Mouse (Mus musculus): Measurements from ENCODE around the gene Vmn2r9. TPM values are rescaled to one million over a fixed set of nuclear protein-coding genes. Genes with fewer than 3 reads are reported as not detected.
"Not testable (repeated sequence)": the region's sequence is repeated elsewhere in the genome, so short reads cannot be mapped to it uniquely, and the experiment has no call there.

The Vmn2r9 gene
- total RNA-seq (2022) = not detected

GRCm38 (mm10) chr5:108852501-108852900, at the start of gene Vmn2r9:
TSS of gene Vmn2r9 (minus strand) at chr5:108852601.
- not testable (repeated sequence) for DNase-seq (ENCODE audit: low spot score in 2 of 2)

- DNase-seq (ENCODE audit: low spot score in 2 of 2) = not testable (repeated sequence)
These were observed 14.3 kb upstream of the Vmn2r9 start for GRCm38 (mm10) chr5:108866746-108867145.

GRCm38 (mm10) chr5:108849466-108849865, 2.9 kb downstream of the Vmn2r9 start:
- no peak for DNase-seq (ENCODE audit: low spot score in 2 of 2)

GRCm38 (mm10) chr5:108836156-108836555, 16.2 kb downstream of the Vmn2r9 start:
- no peak for DNase-seq (ENCODE audit: low spot score in 2 of 2)

DNA sequence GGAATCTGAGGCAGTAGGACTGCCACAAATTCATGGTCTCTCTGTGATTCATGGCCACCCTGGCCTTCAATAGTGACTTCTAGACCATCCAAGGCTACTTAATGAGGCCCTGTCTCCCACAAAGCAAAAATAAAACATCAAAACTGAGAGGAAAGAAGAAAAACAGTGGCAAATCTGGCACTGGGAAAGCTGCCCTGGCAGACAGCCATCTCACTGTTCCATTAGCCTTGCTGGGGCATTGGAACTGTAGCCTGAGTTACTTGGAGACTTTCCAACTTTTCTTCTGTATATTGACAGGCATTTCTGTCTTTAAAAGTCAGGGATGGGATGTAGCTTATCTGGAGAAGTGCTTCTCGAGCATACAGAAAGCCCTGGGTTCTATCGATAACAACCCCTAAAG, 29.1 kb downstream of the Vmn2r9 start:
- DNase-seq (ENCODE audit: low spot score in 2 of 2) = no peak

- DNase-seq (ENCODE audit: low spot score in 2 of 2) = not testable (repeated sequence)
These were observed 43.7 kb downstream of the Vmn2r9 start, which contains the start of gene Vmn2r8 for GRCm38 (mm10) chr5:108808750-108809149. TSS of gene Vmn2r8 (minus strand) at chr5:108808850.

- no peak for DNase-seq (ENCODE audit: low spot score in 2 of 2)
These were observed 48.8 kb downstream of the Vmn2r9 start for GRCm38 (mm10) chr5:108803646-108804045.

- not testable (repeated sequence) for DNase-seq (ENCODE audit: low spot score in 2 of 2)
These were observed 57.1 kb downstream of the Vmn2r9 start, which contains the start of gene Tmed11 for GRCm38 (mm10) chr5:108795263-108795662. TSS of gene Tmed11 (minus strand) at chr5:108795363.

DNA sequence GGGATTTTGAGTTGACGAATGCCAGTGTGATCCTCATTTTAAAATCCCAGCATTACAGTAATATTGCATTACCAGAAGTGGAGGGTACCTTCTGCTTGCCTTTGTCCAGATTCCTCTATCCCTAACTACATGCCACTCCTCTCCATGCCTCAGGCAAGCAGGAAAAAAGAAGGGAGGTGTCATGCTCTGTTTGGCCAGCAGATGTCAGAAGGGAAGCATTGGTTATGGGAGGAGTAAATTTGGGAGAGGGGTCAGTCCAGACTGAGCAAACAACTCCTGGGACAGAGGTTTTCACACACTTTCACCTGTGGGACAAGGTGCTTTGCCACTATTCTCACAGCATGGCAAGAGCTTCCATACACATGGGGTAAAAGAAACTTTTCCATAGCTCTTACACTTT, 62.0 kb downstream of the Vmn2r9 start:
- not testable (repeated sequence) for DNase-seq (ENCODE audit: low spot score in 2 of 2)

Other genes starting within 250 kb of the Vmn2r9 start
- 10 to 100 TPM in 2 of 4 experiments, 1 to 10 TPM in 2; 9.3 to 12.6 (median 10.3) TPM for gene Gak, start 222.8 kb downstream of the Vmn2r9 start, total RNA-seq (2022)
- gene Tmem175, start 222.8 kb downstream of the Vmn2r9 start, total RNA-seq (2022) = 1 to 10 TPM; 6.9 to 9.2 (median 8.0) TPM
- gene Idua, start 192.3 kb downstream of the Vmn2r9 start, total RNA-seq (2022) = 1 to 10 TPM; 8.3 to 9.8 (median 9.2) TPM
- 1 to 10 TPM; 2.6 to 4.6 (median 3.1) TPM for gene Dgkq, start 182.9 kb downstream of the Vmn2r9 start, total RNA-seq (2022)
- gene Slc26a1, start 177.0 kb downstream of the Vmn2r9 start, total RNA-seq (2022) = not detected
- gene Fgfrl1, start 160.2 kb downstream of the Vmn2r9 start, total RNA-seq (2022) = 10 to 100 TPM; 23.6 to 25.6 (median 24.4) TPM
- not detected for gene Rnf212, start 77.6 kb downstream of the Vmn2r9 start, total RNA-seq (2022)
- gene Tmed11, start 57.2 kb downstream of the Vmn2r9 start, total RNA-seq (2022) = not detected
- not detected for gene Vmn2r8, start 43.8 kb downstream of the Vmn2r9 start, total RNA-seq (2022)
- gene Vmn2r10, start 153.9 kb upstream of the Vmn2r9 start, total RNA-seq (2022) = not detected
- not detected for gene Vmn2r11, start 207.0 kb upstream of the Vmn2r9 start, total RNA-seq (2022)
- not detected for gene Vmn2r12, start 245.3 kb upstream of the Vmn2r9 start, total RNA-seq (2022)